Mouse (Mus musculus) liver, embryonic 16.5 days (tissue): ENCODE data around the gene Hoxa3. TPM values are rescaled to one million over a fixed set of nuclear protein-coding genes. Genes with fewer than 3 reads are reported as not detected.
A peak's percentile ranks its signal among the peaks of the same experiment; 100 is the strongest.

Source experiments
- ATAC-seq: fragments of 200-750 bp; cut with Nextera tagmentation; 2 replicates; pipeline ENCODE4 v1.8.0; 2017; ENCODE audit warnings: low read depth, mild to moderate bottlenecking, moderate number of reproducible peaks, moderate library complexity
- H3K27ac ChIP-seq: fragments of 300-500 bp; sonication (generic); 2 replicates; pipeline ENCODE4 v1.5.1; 2014; ENCODE audit warnings: mild to moderate bottlenecking, low read length
- H3K27me3 ChIP-seq: fragments of 300-500 bp; sonication (generic); 2 replicates; pipeline ENCODE4 v1.6.1; 2014; ENCODE audit warnings: low read depth, low read length, mixed read lengths; ENCODE audit not compliant: control insufficient read depth, insufficient read depth
- H3K36me3 ChIP-seq: fragments of 300-500 bp; sonication (generic); 2 replicates; pipeline ENCODE4 v1.6.1; 2014; ENCODE audit warnings: mild to moderate bottlenecking; ENCODE audit not compliant: control insufficient read depth, insufficient read depth
- H3K4me1 ChIP-seq: fragments of 300-500 bp; sonication (generic); 2 replicates; pipeline ENCODE4 v1.6.1; 2014; ENCODE audit warnings: low read depth, low read length, mixed read lengths; ENCODE audit not compliant: control insufficient read depth
- H3K4me2 ChIP-seq: fragments of 300-500 bp; sonication (generic); 2 replicates; pipeline ENCODE4 v1.6.1; 2014; ENCODE audit warnings: low read depth, low read length, mixed read lengths
- H3K4me3 ChIP-seq: fragments of 300-500 bp; sonication (generic); 2 replicates; pipeline ENCODE4 v1.5.1; 2014; ENCODE audit warnings: low read depth, mild to moderate bottlenecking, low read length
- H3K9ac ChIP-seq: fragments of 300-500 bp; sonication (generic); 2 replicates; pipeline ENCODE4 v1.6.1; 2014; ENCODE audit warnings: low read depth, low read length
- H3K9me3 ChIP-seq: fragments of 300-500 bp; sonication (generic); replicated peaks from 2 replicates; pipeline ENCODE4 v1.6.1; 2016; ENCODE audit warnings: low read length; ENCODE audit not compliant: control insufficient read depth
- whole genome bisulfite sequencing: fragments of 180-500 bp; shearing (Covaris S2); extraction: QIAGEN DNeasy Blood & Tissue Kit; methylation state at CpG from one replicate; pipeline ENCODE4 v1.1.7; 2014; ENCODE audit not compliant: insufficient replicate concordance; 5-methylcytosine and 5-hydroxymethylcytosine counted together
- microRNA counts: library from miRNA; unstranded; fragments of <30 nt; microRNA quantifications from one replicate; lab custom pipeline; 2016
- microRNA-seq: library from miRNA; unstranded; fragments of <30 nt; microRNA quantifications from one replicate; pipeline ENCODE4, GENCODE M21; 2016
- polyA plus RNA-seq: library from polyadenylated mRNA; unstranded; fragments of >200 nt; fragmentation: Nextera tagmentation; extraction: Ambion mirVana; gene quantifications from 2 replicates; pipeline ENCODE4 v1.2.1, GENCODE M21; 2015

Hoxa3 gene
- polyA plus RNA-seq, 1 experiment from 2014 or later = 0.27 TPM

DNA sequence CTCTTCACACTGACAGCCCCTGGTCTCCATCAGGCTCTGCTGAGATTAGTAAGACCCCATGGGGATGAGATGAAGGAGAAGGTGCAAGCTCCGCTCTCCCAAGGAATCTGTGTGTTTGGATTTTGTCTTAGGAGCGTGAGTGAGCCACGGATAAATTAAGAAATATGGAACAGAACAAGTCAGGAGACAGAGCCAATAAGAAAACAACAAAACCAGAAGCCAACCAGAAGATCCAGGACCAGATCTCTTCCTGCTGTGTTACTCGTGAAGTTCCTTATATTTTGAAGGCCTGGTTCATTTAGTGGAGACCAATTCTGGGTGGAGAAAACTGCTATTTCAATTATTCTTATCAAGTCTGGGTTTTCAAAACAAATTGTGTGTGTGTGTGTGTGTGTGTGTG, 61.6 kb downstream of the Hoxa3 start:
- peaks cover 64% of the 10 kb centered on the region for H3K27me3 ChIP-seq
- no peak overlapping the region for H3K4me3 ChIP-seq
- ATAC-seq = no peak
- H3K4me2 ChIP-seq = no peak overlapping the region
- H3K9me3 ChIP-seq = no peaks in the 10 kb centered on the region
- H3K27ac ChIP-seq = no peak overlapping the region
- H3K9ac ChIP-seq = no peak overlapping the region
- H3K4me1 ChIP-seq = no peaks in the 10 kb centered on the region
- 27% methylated on average over 4 of the region's 4 CpGs for WGBS
- H3K36me3 ChIP-seq = no peaks in the 10 kb centered on the region

DNA sequence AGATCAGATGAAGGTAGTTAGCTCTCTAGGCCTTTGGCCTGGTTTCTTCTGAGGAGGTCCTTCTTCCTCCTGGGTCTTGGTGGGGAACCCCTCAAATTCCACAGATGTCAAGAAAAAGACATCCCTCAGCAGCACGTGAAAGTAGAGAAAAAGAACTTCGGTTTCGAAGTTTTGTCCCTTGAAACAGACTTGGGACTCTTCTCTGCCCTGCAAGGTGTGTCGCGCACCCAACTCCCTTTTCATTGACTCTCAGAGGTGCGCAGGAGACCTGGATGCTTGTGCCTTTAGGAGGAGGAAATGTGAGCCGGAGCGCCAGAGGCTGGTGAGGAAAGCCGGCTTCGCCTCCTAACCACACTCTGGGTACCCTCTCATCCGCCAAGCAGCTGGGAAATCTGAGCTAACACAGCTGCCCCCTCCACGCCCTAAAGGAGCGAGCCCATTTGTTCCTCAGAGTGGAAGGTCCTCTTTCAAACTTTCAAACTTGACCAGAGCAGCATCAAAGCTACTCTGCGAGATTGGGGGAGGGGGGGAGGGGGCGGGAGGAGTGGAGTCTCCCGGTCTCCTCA, 62.7 kb downstream of the Hoxa3 start:
- WGBS = 10% methylated on average over 16 of the region's 16 CpGs
- Histone ChIP-seq H3K27ac (no peak overlapping the region), H3K4me3 (no peak overlapping the region), H3K27me3 (peaks cover 54% of the 10 kb centered on the region), H3K9ac (no peak overlapping the region), H3K4me2 (no peak overlapping the region), H3K36me3 (no peaks in the 10 kb centered on the region), H3K4me1 (no peaks in the 10 kb centered on the region), H3K9me3 (no peaks in the 10 kb centered on the region)
- no peak for ATAC-seq

DNA sequence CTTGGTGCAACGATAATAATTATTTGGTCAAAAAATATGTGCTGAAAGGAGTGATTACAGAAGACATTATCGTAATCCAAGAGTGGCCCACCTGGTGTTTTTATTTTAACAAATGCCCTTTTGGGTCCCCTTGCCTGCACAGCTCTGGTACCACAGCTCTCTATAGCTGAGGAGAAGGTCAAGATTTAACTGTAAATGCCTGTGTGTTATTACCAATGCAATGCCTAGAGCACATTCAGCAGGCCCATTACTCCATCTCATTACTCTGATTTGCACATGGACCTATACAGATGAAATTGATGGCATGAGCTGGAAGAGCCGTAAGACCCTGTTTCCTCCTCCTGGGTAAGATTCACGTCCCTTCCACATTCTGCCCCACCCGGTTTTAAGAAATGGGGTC, 74.0 kb downstream of the Hoxa3 start:
- Histone ChIP-seq H3K27me3 (no peaks in the 10 kb centered on the region), H3K4me3 (no peak overlapping the region), H3K4me1 (no peaks in the 10 kb centered on the region), H3K4me2 (no peak overlapping the region), H3K9me3 (no peaks in the 10 kb centered on the region), H3K36me3 (no peaks in the 10 kb centered on the region), H3K27ac (no peak overlapping the region), H3K9ac (no peak overlapping the region)
- WGBS = 58% methylated on average over 5 of the region's 5 CpGs
- ATAC-seq = no peak

DNA sequence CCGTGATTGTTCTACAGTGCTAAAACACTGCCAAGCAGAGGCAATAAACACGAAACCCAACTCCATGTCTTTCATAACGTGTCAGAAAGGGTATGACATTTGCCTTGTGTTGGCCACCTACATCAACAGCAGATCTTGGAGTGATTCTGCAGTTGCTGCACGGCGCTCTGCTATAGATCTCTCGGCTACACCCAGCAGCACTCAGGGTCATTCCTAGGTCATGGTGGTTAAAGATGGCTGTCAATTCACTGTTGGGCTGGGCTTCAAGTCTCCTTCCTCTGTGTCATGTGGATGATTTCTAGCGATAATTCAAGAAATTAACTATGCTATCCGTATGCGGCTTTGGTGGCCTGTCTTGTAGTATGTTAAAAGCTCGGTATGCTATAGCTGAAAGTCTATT, 74.6 kb downstream of the Hoxa3 start:
- ATAC-seq = no peak
- 66% methylated on average over 10 of the region's 10 CpGs for WGBS
- Histone ChIP-seq H3K4me3 (no peak overlapping the region), H3K27me3 (no peaks in the 10 kb centered on the region), H3K4me2 (no peak overlapping the region), H3K27ac (no peak overlapping the region), H3K36me3 (no peaks in the 10 kb centered on the region), H3K4me1 (no peaks in the 10 kb centered on the region), H3K9ac (no peak overlapping the region), H3K9me3 (no peaks in the 10 kb centered on the region)

DNA sequence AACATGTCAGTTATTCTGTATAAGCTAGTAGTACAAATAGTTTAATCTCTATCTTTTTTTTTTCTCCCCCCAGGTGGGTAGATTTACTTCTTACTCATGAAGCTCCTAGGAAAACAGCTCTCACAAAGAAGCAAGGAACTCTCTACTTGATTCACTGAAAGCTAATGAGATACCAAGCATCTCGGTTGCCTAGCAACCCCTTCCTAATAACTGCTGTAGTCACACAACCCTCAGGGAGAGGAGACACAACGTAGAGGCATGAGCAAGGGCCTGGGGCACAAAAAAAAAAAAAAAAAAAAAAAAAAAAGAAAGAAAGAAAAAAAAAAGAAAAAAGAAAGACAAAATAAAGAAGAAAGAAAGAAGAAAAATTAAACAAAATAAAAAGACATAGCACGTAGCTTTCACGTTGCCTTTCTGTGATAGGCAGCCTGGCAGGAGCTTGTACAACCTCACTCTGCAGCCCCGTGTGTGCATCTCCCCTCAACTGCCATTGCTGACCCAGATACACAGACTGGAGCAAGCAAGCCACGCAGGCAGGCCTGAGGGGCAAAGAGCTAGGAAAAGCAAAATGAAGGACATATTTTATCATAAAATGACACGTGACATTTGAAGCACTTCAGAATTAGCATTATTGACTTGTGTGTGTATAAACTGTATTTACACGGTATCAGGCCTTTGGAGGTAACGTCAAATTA, 75.1 kb downstream of the Hoxa3 start:
- no peaks in the 10 kb centered on the region for H3K4me1 ChIP-seq
- H3K4me3 ChIP-seq = no peak overlapping the region
- ATAC-seq = no peak
- no peaks in the 10 kb centered on the region for H3K36me3 ChIP-seq
- 66% methylated on average over 9 of the region's 9 CpGs for WGBS
- no peaks in the 10 kb centered on the region for H3K9me3 ChIP-seq
- H3K9ac ChIP-seq = no peak overlapping the region
- H3K4me2 ChIP-seq = no peak overlapping the region
- H3K27me3 ChIP-seq = no peaks in the 10 kb centered on the region
- H3K27ac ChIP-seq = no peak overlapping the region

DNA sequence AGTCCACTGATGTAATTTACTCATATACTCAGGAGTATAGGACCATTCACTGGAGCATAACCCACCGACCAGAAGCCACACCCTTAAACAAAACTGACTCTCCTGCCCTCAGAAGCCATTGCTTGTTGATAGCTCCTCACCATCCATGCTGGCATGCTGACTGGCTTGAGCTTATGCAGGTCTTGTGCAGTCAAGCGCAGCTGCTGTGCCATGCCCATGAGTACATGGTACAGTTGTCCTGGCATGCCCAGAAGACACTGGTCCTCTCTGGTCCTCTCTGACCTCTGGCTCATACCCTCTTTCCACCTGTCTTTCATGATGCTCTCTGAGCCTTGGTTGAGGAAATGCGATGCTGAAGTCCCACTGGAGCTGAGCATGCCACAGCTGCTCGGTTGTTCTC, 89.5 kb downstream of the Hoxa3 start:
- Histone ChIP-seq H3K4me3 (no peak overlapping the region), H3K9me3 (no peaks in the 10 kb centered on the region), H3K4me1 (no peaks in the 10 kb centered on the region), H3K36me3 (no peaks in the 10 kb centered on the region), H3K27me3 (no peaks in the 10 kb centered on the region), H3K9ac (no peak overlapping the region), H3K4me2 (no peak overlapping the region), H3K27ac (no peak overlapping the region)
- ATAC-seq = no peak
- 57% methylated on average over 4 of the region's 4 CpGs for WGBS

DNA sequence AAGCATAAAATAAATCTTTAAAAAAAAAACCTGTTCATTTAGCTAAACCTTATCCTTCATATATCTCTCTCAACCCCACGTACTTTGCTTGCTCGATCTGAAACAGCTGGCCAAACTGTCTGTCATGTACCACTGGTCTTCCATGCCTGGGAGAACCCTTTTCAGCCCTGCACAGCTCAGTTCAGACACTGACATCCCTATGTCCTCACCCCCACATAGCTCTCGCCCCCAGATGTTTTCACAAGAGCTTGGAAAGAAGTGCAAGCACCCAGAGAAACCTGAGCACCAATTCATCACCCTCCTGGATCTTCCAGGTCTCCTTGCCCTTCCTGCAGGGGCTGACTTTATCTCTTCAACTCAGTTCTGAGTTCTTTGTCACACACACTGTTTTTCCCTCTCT, 92.0 kb downstream of the Hoxa3 start:
- H3K9me3 ChIP-seq = no peaks in the 10 kb centered on the region
- H3K4me3 ChIP-seq = no peak overlapping the region

More for the DNA sequence above, 92.0 kb downstream of the Hoxa3 start:
- ATAC-seq = no peak
- Histone ChIP-seq H3K27ac (no peak overlapping the region), H3K9ac (no peak overlapping the region), H3K27me3 (no peaks in the 10 kb centered on the region), H3K36me3 (no peaks in the 10 kb centered on the region), H3K4me1 (no peaks in the 10 kb centered on the region; the same call in 1 of the 2 replicates), H3K4me2 (no peak overlapping the region)
- WGBS = 45% methylated on average over 3 of the region's 3 CpGs

MicroRNAs within 50 kb of the gene (microRNA counts, 519-probe panel; counts per million panel counts)
- 1,006 counts per million, percentile 5 among the panel's probes with 10 or more counts for microRNA mmu-miR-196b (lab: Ali Mortazavi, UCI)

Small RNAs within 50 kb of the gene (microRNA-seq; reads per million reads assigned to microRNA genes)
- 532 reads per million, percentile 71 among the genes with 10 or more reads in this experiment for gene Mir196b

Other genes with a start within 250 kb of the Hoxa3 start
- 16.1 and 17.9 TPM in 2 replicates for gene Skap2, start 200.8 kb downstream of the Hoxa3 start, polyA plus RNA-seq
- gene Hoxa1, start 55.0 kb downstream of the Hoxa3 start, polyA plus RNA-seq = 0.20 TPM in 2 replicates
- gene Hoxa2, start 48.5 kb downstream of the Hoxa3 start, polyA plus RNA-seq = 0.22 and 0.44 TPM in 2 replicates
- 0.04 and 0.05 TPM in 2 replicates for gene 5730596B20Rik, start 35.8 kb downstream of the Hoxa3 start, polyA plus RNA-seq
- gene Hoxa4, start 21.6 kb downstream of the Hoxa3 start, polyA plus RNA-seq = 0.07 and 0.13 TPM in 2 replicates
- 0.26 and 0.68 TPM in 2 replicates for gene Hoxa5, start 8.7 kb downstream of the Hoxa3 start, polyA plus RNA-seq
- gene Hoxa6, start 4.6 kb downstream of the Hoxa3 start, polyA plus RNA-seq = not detected in 2 replicates
- not detected in 2 replicates for gene Gm28308, start within 50 bp of the Hoxa3 start, polyA plus RNA-seq
- 0.26 and 0.34 TPM in 2 replicates for gene Hoxa7, start 8.5 kb upstream of the Hoxa3 start, polyA plus RNA-seq
- gene Hoxa9, start 17.8 kb upstream of the Hoxa3 start, polyA plus RNA-seq = 0.13 and 0.36 TPM in 2 replicates
- 0.05 and 0.09 TPM in 2 replicates for gene Hoxa10, start 27.5 kb upstream of the Hoxa3 start, polyA plus RNA-seq
- not detected in 2 replicates for gene Hoxa11, start 32.5 kb upstream of the Hoxa3 start, polyA plus RNA-seq
- not detected in 2 replicates for gene Hoxa13, start 47.5 kb upstream of the Hoxa3 start, polyA plus RNA-seq
- gene Evx1, start 100.2 kb upstream of the Hoxa3 start, polyA plus RNA-seq = not detected in 2 replicates